Mouse (Mus musculus) T-helper 1 cell (primary cell): Measurements from ENCODE around the gene Wdr95.

Experiments
- in situ Hi-C: fragments of 300-600 bp; cut with MboI, MseI; formaldehyde crosslinking; loops from one replicate; pipeline ENCODE4 v1.15.1; 2025; ENCODE audit warnings: high pct_unique_total_duplicates

Gene Wdr95

DNA sequence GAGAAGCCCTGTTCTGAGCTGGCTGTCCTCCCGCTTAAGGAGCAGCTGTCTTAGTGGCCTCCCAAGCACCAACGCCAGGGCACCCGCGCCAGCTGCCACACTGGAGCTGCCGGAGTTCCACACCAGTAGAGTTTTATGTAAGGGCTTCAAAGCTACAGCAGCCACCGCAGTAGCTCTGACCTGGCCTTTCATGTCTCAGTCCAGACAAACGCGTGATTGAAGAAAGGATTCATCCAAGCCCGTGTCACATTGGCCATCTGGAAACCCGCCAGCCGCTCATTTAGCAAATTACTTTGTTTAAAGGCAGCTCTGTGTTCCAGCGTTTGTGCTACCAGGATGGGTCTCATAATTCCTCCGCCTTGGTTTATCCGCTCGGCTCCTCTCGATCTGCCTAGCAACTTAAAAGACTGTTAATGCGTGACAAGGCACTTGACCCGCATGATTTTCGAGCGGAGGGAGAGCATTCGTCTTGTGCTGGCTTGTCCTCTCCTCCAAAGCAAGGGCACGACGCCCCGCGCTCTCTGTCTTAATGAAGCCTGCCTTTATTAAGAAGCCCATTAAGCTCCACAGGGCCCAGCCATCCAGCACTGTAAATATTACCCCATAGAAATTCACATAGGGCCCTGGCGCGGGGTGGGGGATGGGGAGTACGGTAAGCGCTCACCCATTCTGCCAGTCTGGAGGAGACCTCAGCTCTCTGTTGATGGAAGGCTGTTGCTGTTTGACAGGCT lies at the start of gene Wdr95:
Gene Wdr95, plus strand, starts transcription at position 681 of the 731 bp plus-strand sequence.
- in situ Hi-C loops: no loop called here

DNA sequence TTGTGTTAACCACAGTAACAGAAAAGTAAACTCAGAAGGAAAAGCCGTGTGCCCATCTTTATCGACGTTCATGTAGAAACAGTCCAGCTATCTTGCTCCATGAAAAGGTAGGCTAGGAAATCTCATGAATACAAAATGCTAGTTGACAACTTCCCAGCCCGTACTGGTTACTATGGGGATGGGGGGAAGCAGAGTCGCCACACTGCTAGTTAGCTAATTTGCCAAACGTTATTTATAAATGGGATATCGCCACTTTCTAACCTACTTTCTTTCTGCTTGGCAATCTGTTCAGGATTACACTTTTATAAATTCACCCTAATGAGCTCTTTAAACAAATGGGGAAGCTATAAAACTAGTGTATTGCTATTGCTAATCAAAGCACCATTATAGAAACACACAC lies 46.6 kb upstream of the Wdr95 start:
- in situ Hi-C loops: no loop called here

DNA sequence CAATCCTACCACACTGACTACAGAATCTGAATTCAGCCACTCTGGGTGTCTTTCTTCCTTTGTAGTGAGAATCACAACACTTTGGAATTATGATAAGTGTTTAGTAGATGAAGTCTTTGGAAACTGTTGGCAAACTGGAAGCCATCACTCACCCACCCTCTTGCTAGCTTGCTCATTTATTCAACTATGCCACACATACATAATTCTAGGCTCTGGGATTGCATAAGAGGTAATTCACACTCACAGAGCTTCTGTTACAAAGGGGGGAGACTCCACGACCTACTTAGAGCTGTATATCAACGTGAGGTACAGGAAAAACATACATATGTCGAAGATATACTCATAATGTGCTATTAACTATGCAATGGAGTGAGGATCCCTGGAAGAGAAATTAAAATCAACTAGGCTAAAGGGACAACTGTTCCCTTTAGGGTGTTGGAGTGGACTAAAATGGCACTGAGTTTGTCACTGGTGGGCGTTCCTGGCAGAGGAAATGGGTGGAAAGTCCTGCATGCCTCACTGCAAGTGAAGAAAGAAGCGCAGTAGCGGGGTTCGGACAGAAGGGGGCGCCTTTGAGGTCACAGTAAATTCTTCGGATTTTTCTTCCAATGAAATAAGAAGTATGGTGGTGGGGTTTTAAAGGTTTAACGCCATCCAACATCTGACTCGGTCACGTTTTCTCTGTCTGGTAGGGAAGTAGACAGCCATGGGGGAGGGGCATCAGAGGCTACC lies 45.0 kb upstream of the Wdr95 start:
- in situ Hi-C loops: no loop called here

DNA sequence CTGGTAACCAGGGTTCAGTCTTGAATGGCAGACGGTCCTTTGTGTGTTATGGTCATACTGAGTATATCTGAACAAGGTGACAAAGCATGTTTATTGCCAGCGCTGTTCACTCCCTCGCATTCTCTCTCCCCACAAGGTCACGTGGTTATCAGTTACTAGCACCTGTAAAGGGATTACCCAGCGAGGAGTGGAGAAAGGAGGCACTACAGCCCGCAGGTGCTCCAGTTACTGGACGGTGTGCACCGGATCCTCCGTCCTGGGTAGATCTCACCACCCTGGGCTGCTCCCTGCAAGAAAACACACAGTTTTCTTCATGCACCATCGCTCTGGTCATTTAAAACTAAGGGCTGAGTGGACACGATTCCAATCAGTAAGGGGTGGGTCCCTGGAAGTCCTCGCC lies 44.2 kb upstream of the Wdr95 start:
- in situ Hi-C loops: no loop called here

DNA sequence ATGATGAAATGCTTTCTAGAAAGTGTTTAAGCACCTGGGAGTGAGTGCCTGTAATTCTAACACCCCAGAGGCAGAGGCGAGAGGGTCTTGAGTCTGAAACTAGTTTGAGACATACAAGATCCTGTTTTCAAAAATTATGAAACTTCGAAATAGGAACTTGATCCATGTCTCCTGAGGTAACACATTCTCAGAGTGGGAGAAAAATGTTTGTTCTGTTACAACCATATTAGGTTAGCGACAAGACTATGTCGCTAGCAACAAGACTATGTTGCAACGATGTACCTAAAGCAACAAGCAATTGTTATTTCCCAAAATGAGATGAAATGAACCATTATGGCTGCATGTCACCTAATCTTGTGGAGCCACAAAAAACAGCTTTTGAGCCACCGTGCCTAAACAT lies 43.0 kb upstream of the Wdr95 start:
- in situ Hi-C loops: loop anchor here (5.0 kb wide), 1 partner anchor 37 kb away; no protein-coding TSS in a partner anchor

DNA sequence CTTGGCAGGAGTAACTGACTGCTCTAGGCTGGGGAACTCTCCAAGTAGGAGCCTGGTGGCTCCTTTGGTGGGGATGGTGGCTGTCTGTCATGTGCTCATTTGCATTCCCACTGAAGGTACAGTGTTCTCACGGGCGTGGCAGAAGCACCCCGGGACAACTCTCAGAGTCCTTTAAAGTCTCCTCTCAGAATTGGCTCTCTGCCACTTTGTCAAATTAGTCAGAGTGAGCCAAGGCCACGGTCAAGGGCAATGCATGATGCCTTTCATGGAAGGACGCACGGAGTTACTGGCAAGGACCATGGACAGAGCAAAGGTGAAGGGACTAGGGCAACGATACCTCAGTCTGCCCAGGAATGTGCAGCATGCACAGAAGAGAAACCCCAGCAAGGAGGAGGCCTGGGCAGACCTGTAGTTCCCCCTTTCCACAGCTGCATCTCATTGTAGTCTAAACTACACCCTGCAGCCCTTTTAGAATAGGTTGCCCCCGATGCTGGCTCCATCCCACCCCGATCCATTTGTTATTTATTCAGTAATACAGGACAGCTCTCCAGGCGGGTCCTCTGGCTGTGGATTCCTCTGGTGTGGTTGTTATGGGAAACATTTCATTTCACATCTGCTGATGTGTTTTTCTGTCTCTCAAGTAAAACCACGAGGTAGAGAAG lies 40.0 kb upstream of the Wdr95 start:
- in situ Hi-C loops: loop anchor here (5.0 kb wide), 1 partner anchor 34 kb away; no protein-coding TSS in a partner anchor

DNA sequence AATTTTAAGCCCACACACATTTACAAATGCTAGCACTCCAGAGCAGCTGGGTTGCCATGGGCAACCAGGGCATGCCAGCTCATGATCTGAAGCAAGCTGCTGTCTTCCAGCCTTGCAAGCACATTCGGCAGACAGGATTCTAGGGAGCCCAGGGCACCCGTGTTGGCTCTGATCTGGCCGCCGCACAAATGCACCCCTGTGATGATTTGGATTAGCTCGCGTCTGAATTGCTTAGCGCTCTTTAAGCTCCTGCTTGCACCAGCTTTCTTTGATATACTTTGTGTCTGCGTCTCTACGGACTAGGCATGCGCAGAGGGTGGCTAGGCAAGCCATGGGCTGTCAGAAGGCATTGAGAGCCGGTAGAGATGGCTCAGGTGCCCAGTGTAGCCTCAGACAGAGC lies 39.3 kb upstream of the Wdr95 start:
- in situ Hi-C loops: loop anchor here (5.0 kb wide), 1 partner anchor 33 kb away; no protein-coding TSS in a partner anchor

DNA sequence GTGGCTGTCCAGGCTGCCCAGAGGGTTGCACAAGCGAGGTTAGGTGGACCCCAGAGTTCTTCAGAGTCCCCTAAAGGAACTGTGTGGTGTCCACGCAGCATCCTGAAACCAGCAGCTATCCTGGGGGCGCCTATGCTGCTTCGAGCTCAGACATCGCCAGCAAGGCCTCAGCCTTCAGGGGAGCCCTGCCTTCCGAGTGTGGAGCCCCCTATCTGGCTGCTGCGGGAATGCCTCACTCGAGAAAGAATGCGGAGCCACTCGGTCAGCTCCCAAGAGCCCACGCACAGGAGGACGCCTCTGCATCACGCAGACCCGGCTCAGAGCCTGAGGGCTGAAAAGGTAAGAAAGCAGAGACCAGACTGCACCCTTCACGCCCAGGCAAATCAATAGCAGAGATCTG lies 38.2 kb upstream of the Wdr95 start:
- in situ Hi-C loops: no loop called here

DNA sequence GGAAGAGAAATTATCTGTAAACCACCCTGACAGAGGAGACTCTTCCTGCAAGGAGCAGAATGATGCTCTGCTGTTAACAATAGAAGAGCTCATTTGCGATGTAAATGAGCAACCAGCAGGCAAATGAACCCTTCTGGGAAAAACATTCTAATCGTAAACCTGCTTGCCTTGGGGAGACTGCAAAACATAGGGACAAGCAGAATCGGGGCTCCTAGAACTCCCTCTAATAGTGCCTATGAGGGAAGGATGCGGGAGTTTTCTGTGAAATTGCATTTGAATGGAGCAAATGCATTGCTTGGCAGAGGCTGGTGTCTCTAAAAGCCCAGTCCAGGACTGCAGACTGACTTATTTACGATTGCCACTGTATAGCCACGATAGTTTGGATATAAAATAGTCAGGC lies 32.8 kb upstream of the Wdr95 start:
- in situ Hi-C loops: no loop called here

DNA sequence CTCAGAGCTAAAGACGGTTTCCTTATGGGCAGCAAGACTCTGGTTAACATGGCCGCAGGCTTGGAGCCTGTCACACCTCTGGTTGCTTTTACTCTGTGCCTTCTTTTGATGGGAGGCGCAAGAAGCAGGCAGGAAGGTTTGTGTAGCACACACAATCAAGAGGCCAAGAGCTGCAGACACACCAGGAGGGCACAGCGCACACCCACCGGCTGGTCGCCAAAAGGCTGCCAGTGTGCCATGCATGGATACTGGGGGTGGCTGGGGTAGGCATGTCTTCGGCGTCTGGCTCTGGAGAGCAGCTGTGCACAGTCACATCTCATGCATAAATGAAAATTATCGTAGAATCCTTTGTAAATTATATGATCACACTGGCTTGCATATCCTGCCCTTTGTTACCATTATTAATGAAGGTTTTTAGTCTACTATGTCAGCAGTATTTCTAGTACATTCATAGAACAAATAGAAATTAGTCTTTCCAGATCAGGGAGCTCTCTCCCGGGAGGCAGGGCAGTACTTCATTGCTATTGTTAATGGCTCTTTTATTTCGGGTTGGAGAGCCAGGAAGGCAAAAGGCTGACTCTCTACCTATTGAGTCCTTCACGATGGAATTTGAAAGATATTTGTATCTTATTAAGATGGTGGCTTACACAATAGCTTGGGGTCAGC lies 31.9 kb upstream of the Wdr95 start:
- in situ Hi-C loops: no loop called here

DNA sequence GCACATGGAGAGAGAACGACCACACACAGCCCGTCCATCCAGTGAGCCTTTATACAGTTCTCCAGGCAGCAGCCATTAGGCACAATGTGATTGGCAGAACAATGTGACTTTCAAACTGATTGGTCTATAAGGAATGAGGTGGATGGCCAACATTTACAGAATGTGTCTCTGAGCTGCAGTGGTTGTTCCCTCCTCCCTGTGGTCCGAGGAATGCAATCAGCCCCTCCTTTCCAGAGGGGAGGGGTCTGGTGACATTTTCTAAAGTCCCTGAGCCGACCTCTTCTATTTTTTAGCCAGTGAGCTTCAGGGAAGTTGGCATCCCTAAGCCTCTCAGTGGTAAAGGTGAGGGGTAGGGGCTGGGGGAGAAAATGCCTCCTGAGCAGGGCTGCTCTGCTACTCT lies 28.5 kb upstream of the Wdr95 start:
- in situ Hi-C loops: no loop called here

DNA sequence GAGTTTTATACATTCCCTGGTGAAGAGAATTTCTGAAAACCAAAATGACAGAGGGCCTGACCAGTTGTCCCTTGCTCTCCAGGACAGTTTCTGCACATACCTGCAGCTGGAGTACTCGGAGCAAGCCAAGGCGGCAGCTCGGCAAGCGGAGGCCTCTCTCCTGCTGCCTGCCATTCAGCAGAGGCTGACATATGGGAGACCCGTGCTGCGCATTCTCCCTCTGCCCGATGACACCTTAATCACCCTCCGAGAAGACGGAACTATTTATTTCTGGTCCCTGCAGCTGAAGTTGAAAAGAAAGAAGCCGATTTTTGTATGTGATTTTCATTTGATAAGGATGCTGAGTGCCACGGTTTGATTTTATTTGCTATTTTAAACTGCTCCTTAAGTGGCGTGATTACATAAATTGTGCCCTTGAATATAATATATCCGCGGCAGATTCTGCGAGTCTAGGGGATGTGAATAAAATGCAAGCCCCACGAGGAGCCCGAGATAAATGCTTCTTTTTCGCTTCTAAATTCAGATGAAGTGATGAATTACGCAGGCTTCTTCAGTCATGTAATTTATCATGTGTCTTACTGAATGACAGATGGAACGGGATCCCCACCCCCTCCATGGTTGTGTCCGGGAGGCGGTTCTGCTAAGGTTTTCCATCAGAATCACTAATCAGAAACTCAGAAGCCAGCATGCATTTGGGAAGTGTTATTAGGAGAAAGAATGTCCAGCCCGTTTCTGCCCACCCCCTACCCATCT lies 24.9 kb upstream of the Wdr95 start:
- in situ Hi-C loops: no loop called here

DNA sequence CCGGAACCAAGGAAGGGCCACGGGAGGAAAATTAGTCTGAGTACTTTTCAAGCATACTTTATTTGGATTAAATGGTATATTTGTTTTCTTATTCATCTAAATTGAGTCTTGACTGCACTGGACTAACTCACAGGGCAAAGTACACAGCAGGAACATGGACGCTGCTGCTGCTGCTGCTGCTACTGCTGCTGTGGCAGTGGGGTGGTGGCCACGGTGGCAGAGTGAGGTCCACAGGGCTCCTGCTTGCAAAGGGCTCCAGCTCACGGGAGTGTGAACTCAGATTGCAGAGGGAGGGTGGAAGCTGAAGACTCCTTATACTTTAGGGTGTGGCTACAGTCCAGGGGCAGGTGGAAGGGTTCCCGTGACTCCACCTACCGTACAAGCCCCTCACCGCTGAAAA lies 23.5 kb upstream of the Wdr95 start:
- in situ Hi-C loops: no loop called here

DNA sequence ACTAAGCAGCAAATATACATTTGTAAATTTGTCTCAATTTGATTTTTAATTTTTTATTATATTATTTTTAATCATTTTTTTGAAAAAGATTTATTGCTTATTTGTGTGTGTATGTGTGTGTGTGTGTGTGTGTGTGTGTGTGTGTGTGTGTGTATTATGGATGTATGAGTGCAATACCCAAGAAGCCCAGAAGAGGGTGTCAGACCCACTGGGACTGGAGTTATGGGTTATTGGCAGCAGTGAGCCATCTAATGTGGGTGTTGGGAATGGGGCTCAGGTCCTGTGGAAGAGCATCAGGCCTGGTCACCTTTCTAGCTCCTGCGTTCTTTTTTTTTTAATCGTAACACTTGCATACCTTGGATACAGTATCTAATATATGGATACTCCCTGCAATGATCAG lies 22.4 kb upstream of the Wdr95 start:
- in situ Hi-C loops: no loop called here

DNA sequence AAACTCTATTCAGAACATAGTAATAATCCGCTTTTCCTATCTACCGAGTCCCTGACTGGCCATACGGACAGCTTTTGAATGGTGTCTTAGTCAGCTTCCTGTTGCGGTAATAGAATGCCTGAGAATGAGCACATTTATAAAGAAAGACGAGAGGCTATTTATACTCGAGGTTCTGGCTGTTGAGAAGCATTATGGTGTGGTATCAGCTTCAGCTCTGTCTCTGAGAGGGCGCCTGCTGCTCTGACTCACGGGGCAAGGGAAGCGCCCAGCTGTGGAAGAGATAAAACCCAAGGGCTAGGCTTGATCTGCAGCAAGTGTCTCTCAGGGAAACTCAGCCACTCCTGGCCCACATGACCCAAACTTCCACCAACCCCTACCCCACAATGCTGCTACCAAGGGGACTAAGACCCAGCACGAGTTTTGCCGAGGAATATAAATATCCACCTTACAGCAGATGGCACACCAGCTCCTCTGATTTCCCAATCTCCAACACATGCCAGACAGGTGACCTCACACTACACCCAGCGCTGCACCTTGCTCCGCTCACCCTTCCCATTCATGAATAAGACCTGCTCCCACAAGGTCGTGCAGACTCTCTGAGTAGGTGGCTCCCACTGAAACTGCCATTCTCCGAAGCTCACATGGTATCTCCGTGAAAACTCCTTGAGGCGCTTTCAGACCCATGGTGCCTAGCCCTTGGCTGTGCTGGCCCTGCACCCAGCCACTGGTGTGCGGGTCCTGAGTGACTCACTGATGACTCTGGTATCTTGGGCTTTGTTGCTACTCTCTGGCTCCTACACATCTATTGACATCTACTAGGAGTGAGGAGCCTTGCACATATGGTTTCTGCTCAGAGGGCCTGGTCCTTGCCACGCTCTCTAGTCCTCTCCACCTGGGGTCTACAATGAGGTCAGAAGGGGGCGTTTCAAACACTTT lies 20.1 kb upstream of the Wdr95 start:
- in situ Hi-C loops: no loop called here

DNA sequence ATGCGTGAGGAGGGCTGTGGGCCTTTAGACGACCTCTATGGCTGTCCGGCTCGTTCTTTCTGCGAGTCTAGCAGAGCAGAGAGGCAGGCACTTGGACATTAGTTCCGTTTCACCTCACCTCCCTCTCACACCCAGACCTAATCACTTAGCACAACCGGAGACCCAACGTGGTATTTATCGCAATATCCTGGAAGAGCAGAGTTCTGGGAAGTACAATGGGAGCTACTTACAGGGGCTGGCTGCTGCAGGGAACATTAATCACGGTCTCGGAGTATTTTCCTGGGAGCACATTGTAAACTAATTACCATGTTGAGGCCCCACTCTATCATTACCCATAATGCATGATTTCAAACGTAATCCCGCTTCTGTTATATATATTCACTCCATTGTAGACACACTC lies 18.2 kb upstream of the Wdr95 start:
- in situ Hi-C loops: no loop called here

DNA sequence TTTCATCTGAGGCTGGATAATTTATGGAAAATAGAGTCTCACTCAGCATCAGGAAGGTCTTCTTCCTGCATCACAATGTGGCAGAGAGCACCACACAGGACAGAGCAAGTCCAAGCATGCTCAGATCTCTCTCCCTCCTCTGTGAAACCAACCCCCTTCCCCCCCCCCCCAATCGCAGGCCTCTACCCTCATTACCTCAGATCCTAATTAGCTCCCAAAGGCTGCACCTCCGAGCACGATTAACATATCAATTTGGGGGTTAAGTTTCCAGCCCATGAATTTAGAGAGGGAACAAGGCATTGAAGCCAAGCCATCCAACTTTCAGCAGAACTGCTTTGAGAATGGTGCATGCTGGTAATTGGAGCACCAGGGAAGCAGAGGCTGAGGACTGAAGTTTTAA lies 15.8 kb upstream of the Wdr95 start:
- in situ Hi-C loops: no loop called here

DNA sequence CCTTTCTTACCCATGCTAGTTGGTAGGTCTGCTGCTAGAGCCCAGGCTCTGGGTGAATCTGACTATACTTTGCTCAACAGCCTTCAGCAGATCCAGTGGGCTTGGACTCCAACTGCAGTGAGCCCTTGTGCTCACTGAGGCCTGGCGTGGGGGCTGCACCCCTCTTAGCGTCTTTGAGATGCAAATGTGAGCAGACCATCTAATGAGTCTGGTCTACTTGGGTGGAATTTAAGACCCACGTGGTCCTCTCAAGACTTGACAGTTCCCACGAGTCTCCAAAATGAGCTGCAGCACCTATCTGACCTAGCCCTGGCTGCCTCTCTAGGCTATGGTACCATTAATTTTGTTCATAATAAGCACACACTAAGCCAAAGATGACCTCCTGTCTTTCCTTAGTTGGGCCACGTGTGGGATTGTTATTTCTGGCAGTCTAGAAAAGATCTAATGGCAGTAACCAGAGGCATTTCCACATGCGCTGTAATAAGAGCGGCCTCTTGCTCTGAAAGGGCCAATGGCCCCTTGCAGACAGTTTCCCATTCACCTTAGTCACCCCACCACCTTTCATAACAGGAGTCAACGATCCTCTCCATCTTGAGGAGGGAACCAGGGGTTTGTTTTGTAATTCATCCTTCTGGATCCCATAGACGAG lies 14.9 kb upstream of the Wdr95 start:
- in situ Hi-C loops: no loop called here

DNA sequence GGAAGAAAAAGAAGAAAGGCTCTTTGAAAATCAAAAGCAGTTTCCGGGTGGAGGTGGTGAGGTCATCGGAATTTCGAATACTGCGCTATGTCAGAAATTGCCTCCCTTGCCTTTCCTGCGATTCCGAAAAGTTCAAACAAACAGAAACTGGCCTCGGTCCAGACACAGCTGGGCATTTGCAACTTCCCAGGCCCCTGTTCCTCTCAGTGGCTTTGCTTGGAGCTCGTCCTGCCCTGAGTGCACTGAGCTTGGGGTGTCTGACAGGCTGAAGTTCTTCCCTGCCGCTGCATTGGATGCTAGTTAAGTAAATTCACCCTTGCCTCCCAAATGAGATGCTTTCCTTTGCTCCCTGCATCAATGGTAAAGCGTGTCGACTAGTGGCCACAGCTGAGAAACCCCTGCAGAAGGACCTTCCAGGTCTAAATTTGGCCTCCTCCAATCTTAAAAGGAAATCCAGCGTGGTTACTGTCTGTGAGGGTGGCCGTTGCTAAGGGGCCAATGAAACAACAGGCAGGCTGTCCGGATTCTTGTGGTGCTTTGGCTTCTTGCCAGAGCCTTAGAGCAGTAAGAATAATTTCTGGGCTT lies 14.3 kb upstream of the Wdr95 start:
- in situ Hi-C loops: no loop called here
